Mouse (Mus musculus): Measurements from ENCODE around the gene Tmem150c. TPM values are rescaled to one million over a fixed set of nuclear protein-coding genes. Genes with fewer than 3 reads are reported as not detected.

The Tmem150c gene
- total and polyA plus RNA-seq, 3 experiments: 3.9 to 7.7 (median 6.3) TPM

- H3K4me1 ChIP-seq (ENCODE audit: control insufficient read depth, insufficient read depth, low read length): peaks cover 2% of the 10 kb centered on the region
- H3K4me3 ChIP-seq: no peak overlapping the region
- H3K9ac ChIP-seq (ENCODE audit: low read depth, low read length): no peak overlapping the region
- no peak overlapping the region for H3K27ac ChIP-seq
- TF ChIP-seq CTCF (IDR thresholded peaks at IDR 0.05) (no peak), POLR2A (IDR thresholded peaks at IDR 0.05; ENCODE audit: insufficient read depth, low read depth, low read length) (no peak), EP300 (IDR thresholded peaks at IDR 0.05; ENCODE audit: insufficient read depth, low read depth, low read length) (no peak)
- intact Hi-C loops (cut with DNase I): no loop called here
- H3K36me3 ChIP-seq (ENCODE audit: control insufficient read depth, insufficient read depth, low read length): no peaks in the 10 kb centered on the region
- DNase-seq: no peak
- no peaks in the 10 kb centered on the region for H3K27me3 ChIP-seq (ENCODE audit: control insufficient read depth, insufficient read depth, low read length)
- 92% methylated on average over 14 of the region's 14 CpGs for WGBS
- H3K79me2 ChIP-seq (replicated peaks; ENCODE audit: control insufficient read depth, insufficient read depth, low read length): no peaks in the 10 kb centered on the region
Observed at GRCm38 (mm10) chr5:100060876-100061275, 98.7 kb downstream of the Tmem150c start.

GRCm38 (mm10) chr5:100059326-100059725 lies 100.3 kb downstream of the Tmem150c start:
- WGBS: 81% methylated on average over 6 of the region's 6 CpGs
- intact Hi-C loops (cut with DNase I): no loop called here
- H3K9ac ChIP-seq (ENCODE audit: low read depth, low read length): no peak overlapping the region
- H3K27ac ChIP-seq: no peak overlapping the region
- no peaks in the 10 kb centered on the region for H3K36me3 ChIP-seq (ENCODE audit: control insufficient read depth, insufficient read depth, low read length)
- H3K79me2 ChIP-seq (replicated peaks; ENCODE audit: control insufficient read depth, insufficient read depth, low read length): peaks cover 2% of the 10 kb centered on the region; the same call in 1 of the 2 replicates
- TF ChIP-seq POLR2A (IDR thresholded peaks at IDR 0.05; ENCODE audit: insufficient read depth, low read depth, low read length) (no peak), CTCF (IDR thresholded peaks at IDR 0.05) (no peak), EP300 (IDR thresholded peaks at IDR 0.05; ENCODE audit: insufficient read depth, low read depth, low read length) (no peak)
- no peak overlapping the region for H3K4me3 ChIP-seq
- DNase-seq: no peak
- H3K4me1 ChIP-seq (ENCODE audit: control insufficient read depth, insufficient read depth, low read length): peaks cover 10% of the 10 kb centered on the region
- H3K27me3 ChIP-seq (ENCODE audit: control insufficient read depth, insufficient read depth, low read length): no peaks in the 10 kb centered on the region

- intact Hi-C loops (cut with DNase I): no loop called here
- H3K4me3 ChIP-seq: no peak overlapping the region
- H3K27me3 ChIP-seq (ENCODE audit: control insufficient read depth, insufficient read depth, low read length): no peaks in the 10 kb centered on the region
- H3K9ac ChIP-seq (ENCODE audit: low read depth, low read length): no peak overlapping the region
- peaks cover 11% of the 10 kb centered on the region for H3K4me1 ChIP-seq (ENCODE audit: control insufficient read depth, insufficient read depth, low read length)
- 43% methylated on average over 6 of the region's 6 CpGs for WGBS
- no peak for TF ChIP-seq POLR2A (IDR thresholded peaks at IDR 0.05; ENCODE audit: insufficient read depth, low read depth, low read length)
- DNase-seq: no peak
- peaks cover 2% of the 10 kb centered on the region; the same call in 1 of the 2 replicates for H3K79me2 ChIP-seq (replicated peaks; ENCODE audit: control insufficient read depth, insufficient read depth, low read length)
- H3K36me3 ChIP-seq (ENCODE audit: control insufficient read depth, insufficient read depth, low read length): no peaks in the 10 kb centered on the region
- no peak overlapping the region for H3K27ac ChIP-seq
Observed at GRCm38 (mm10) chr5:100058729-100059128, 100.9 kb downstream of the Tmem150c start.

GRCm38 (mm10) chr5:100057461-100058209 lies 102.0 kb downstream of the Tmem150c start:
- intact Hi-C loops (cut with DNase I): no loop called here
- H3K36me3 ChIP-seq (ENCODE audit: control insufficient read depth, insufficient read depth, low read length): no peaks in the 10 kb centered on the region
- TF ChIP-seq POLR2A (IDR thresholded peaks at IDR 0.05; ENCODE audit: insufficient read depth, low read depth, low read length): no peak
- no peak for TF ChIP-seq EP300 (IDR thresholded peaks at IDR 0.05; ENCODE audit: insufficient read depth, low read depth, low read length)
- TF ChIP-seq CTCF (IDR thresholded peaks at IDR 0.05): no peak
- no peak for DNase-seq
- H3K79me2 ChIP-seq (replicated peaks; ENCODE audit: control insufficient read depth, insufficient read depth, low read length): peaks cover 4% of the 10 kb centered on the region; the same call in 1 of the 2 replicates
- 77% methylated on average over 15 of the region's 15 CpGs for WGBS
- no peaks in the 10 kb centered on the region for H3K27me3 ChIP-seq (ENCODE audit: control insufficient read depth, insufficient read depth, low read length)
- no peak overlapping the region for H3K4me3 ChIP-seq
- H3K4me1 ChIP-seq (ENCODE audit: control insufficient read depth, insufficient read depth, low read length): peaks cover 11% of the 10 kb centered on the region
- H3K9ac ChIP-seq (ENCODE audit: low read depth, low read length): no peak overlapping the region
- no peak overlapping the region for H3K27ac ChIP-seq

- intact Hi-C loops (cut with DNase I): no loop called here
- H3K9ac ChIP-seq (ENCODE audit: low read depth, low read length): no peak overlapping the region
- H3K27me3 ChIP-seq (ENCODE audit: control insufficient read depth, insufficient read depth, low read length): no peaks in the 10 kb centered on the region
- TF ChIP-seq EP300 (IDR thresholded peaks at IDR 0.05; ENCODE audit: insufficient read depth, low read depth, low read length): no peak
- TF ChIP-seq CTCF (IDR thresholded peaks at IDR 0.05): no peak
- TF ChIP-seq POLR2A (IDR thresholded peaks at IDR 0.05; ENCODE audit: insufficient read depth, low read depth, low read length): no peak
- H3K27ac ChIP-seq: no peak overlapping the region
- H3K4me1 ChIP-seq (ENCODE audit: control insufficient read depth, insufficient read depth, low read length): peaks cover 11% of the 10 kb centered on the region
- H3K36me3 ChIP-seq (ENCODE audit: control insufficient read depth, insufficient read depth, low read length): no peaks in the 10 kb centered on the region
- 62% methylated on average over 5 of the region's 5 CpGs for WGBS
- H3K79me2 ChIP-seq (replicated peaks; ENCODE audit: control insufficient read depth, insufficient read depth, low read length): peaks cover 4% of the 10 kb centered on the region; the same call in 1 of the 2 replicates
- H3K4me3 ChIP-seq: no peak overlapping the region
- no peak for DNase-seq
Observed at GRCm38 (mm10) chr5:100055866-100056369, 103.7 kb downstream of the Tmem150c start.

GRCm38 (mm10) chr5:100054807-100055547 lies 104.6 kb downstream of the Tmem150c start:
- H3K4me3 ChIP-seq: no peak overlapping the region
- H3K4me1 ChIP-seq (ENCODE audit: control insufficient read depth, insufficient read depth, low read length): peaks cover 11% of the 10 kb centered on the region
- no peak overlapping the region for H3K9ac ChIP-seq (ENCODE audit: low read depth, low read length)
- 62% methylated on average over 11 of the region's 11 CpGs for WGBS
- no peak overlapping the region for H3K27ac ChIP-seq
- intact Hi-C loops (cut with DNase I): no loop called here
- H3K36me3 ChIP-seq (ENCODE audit: control insufficient read depth, insufficient read depth, low read length): no peaks in the 10 kb centered on the region
- DNase-seq: no peak
- H3K27me3 ChIP-seq (ENCODE audit: control insufficient read depth, insufficient read depth, low read length): no peaks in the 10 kb centered on the region
- TF ChIP-seq CTCF (IDR thresholded peaks at IDR 0.05): no peak
- TF ChIP-seq EP300 (IDR thresholded peaks at IDR 0.05; ENCODE audit: insufficient read depth, low read depth, low read length): no peak
- peaks cover 4% of the 10 kb centered on the region for H3K79me2 ChIP-seq (replicated peaks; ENCODE audit: control insufficient read depth, insufficient read depth, low read length)

Measured in heart, adult 2 months (tissue).